Mouse (Mus musculus): Measurements from ENCODE around the gene Nucb1.

GRCm38 (mm10) chr7:45523678-45524170 lies 13.5 kb upstream of the Nucb1 start:
- TF ChIP-seq TAL1 (IDR thresholded peaks at IDR 0.05; ENCODE audit: low read length) (no peak), GATA1 (IDR thresholded peaks at IDR 0.05; ENCODE audit: low read length) (no peak)

Measured in erythroblast, embryonic 14.5 days (primary cell).